Comparison of ENCODE assay signal across 8 mouse cellular contexts in genomic region chr17:23674271-23674952, GRCm38 (mm10). TPM values are rescaled to one million over a fixed set of nuclear protein-coding genes. Genes with fewer than 3 reads are reported as not detected.
DNase-seq lines count a peak whose midpoint lies in the region; ATAC-seq lines count a peak whose summit lies in the region.

No protein-coding gene starts in this region.

- peaks cover 9% of the 10 kb centered on the region for H3K36me3 ChIP-seq in forebrain, embryonic 14.5 days (ENCODE audit: control insufficient read depth, insufficient read depth, low read length)
- peaks cover 11% of the 10 kb centered on the region for H3K36me3 ChIP-seq in intestine, embryonic 14.5 days (ENCODE audit: control insufficient read depth, insufficient read depth, low read length)
- peaks cover 12% of the 10 kb centered on the region for H3K36me3 ChIP-seq in midbrain, embryonic 14.5 days (ENCODE audit: control insufficient read depth, insufficient read depth, low read length)

- peak overlapping the region; percentile 73 for H3K4me2 ChIP-seq in forebrain, embryonic 14.5 days (ENCODE audit: low read length)
- peak overlapping the region; percentile 94 for H3K4me2 ChIP-seq in intestine, embryonic 14.5 days (ENCODE audit: low read length)
- H3K4me2 ChIP-seq in midbrain, embryonic 14.5 days (ENCODE audit: low read length) = peak overlapping the region; percentile 79

- H3K27ac ChIP-seq in forebrain, embryonic 14.5 days (ENCODE audit: low read depth, low read length) = no peak overlapping the region
- H3K27ac ChIP-seq in intestine, embryonic 14.5 days (ENCODE audit: low read depth) = no peak overlapping the region
- H3K27ac ChIP-seq in midbrain, embryonic 14.5 days (replicated peaks; ENCODE audit: low read depth, low read length) = peak overlapping the region; percentile 86

- 56% methylated on average over 9 of the region's 9 CpGs for WGBS in forebrain, embryonic 14.5 days
- WGBS in intestine, embryonic 14.5 days = 31% methylated on average over 9 of the region's 9 CpGs
- WGBS in midbrain, embryonic 14.5 days = 52% methylated on average over 9 of the region's 9 CpGs

- no peak; the same call in 1 of the 2 replicates for ATAC-seq in forebrain, embryonic 14.5 days
- ATAC-seq in intestine, embryonic 14.5 days (replicated peaks; ENCODE audit: low FRiP score, low TSS enrichment, low read depth) = no peak
- ATAC-seq in midbrain, embryonic 14.5 days (ENCODE audit: low FRiP score, low TSS enrichment) = no peak

- no peaks in the 10 kb centered on the region for H3K9me3 ChIP-seq in forebrain, embryonic 14.5 days (replicated peaks; ENCODE audit: control insufficient read depth, low read length)
- no peaks in the 10 kb centered on the region for H3K9me3 ChIP-seq in intestine, embryonic 14.5 days (ENCODE audit: control insufficient read depth, low read length)
- no peaks in the 10 kb centered on the region for H3K9me3 ChIP-seq in midbrain, embryonic 14.5 days (ENCODE audit: control insufficient read depth, low read length)

- H3K27me3 ChIP-seq in forebrain, embryonic 14.5 days (replicated peaks; ENCODE audit: control insufficient read depth, insufficient read depth, low read length) = peaks cover 27% of the 10 kb centered on the region
- peaks cover 18% of the 10 kb centered on the region for H3K27me3 ChIP-seq in intestine, embryonic 14.5 days (replicated peaks; ENCODE audit: control insufficient read depth, insufficient read depth, low read length)
- H3K27me3 ChIP-seq in midbrain, embryonic 14.5 days (ENCODE audit: control insufficient read depth, insufficient read depth, low read length) = peaks cover 32% of the 10 kb centered on the region

- peak overlapping the region; percentile 71 for H3K9ac ChIP-seq in forebrain, embryonic 14.5 days (ENCODE audit: low read length)
- H3K9ac ChIP-seq in intestine, embryonic 14.5 days (ENCODE audit: low read length) = peak overlapping the region; percentile 47
- peak overlapping the region; percentile 66 for H3K9ac ChIP-seq in midbrain, embryonic 14.5 days (replicated peaks; ENCODE audit: low read length)

- peak; percentile 97 for DNase-seq in heart, adult 11 months
- DNase-seq in heart, postnatal 25 days (ENCODE audit: low spot score) = no peak
- peak; percentile 41 for DNase-seq in adrenal gland, postnatal 10 days
- DNase-seq in forebrain, embryonic 14.5 days (ENCODE audit: low spot score) = no peak
- DNase-seq in intestine, embryonic 14.5 days (ENCODE audit: low spot score) = no peak
- no peak for DNase-seq in midbrain, embryonic 14.5 days
- no peak for DNase-seq in ovary, postnatal 36 days (ENCODE audit: low spot score)
- DNase-seq in retina, postnatal 1 day = no peak

- intact Hi-C loops in heart, postnatal 25 days (cut with DNase I) = loop anchor here (5.0 kb wide), 1 partner anchor 112 kb away; the partner anchor contains the start of gene Zfp213

- peaks cover 19% of the 10 kb centered on the region for H3K4me1 ChIP-seq in forebrain, embryonic 14.5 days (ENCODE audit: control insufficient read depth, insufficient read depth, low read length)
- peaks cover 19% of the 10 kb centered on the region for H3K4me1 ChIP-seq in intestine, embryonic 14.5 days (replicated peaks; ENCODE audit: control insufficient read depth, insufficient read depth, low read length)
- peaks cover 32% of the 10 kb centered on the region for H3K4me1 ChIP-seq in midbrain, embryonic 14.5 days (ENCODE audit: control insufficient read depth, insufficient read depth, low read length)

- H3K4me3 ChIP-seq in forebrain, embryonic 14.5 days (ENCODE audit: low read depth, low read length) = peak overlapping the region; percentile 52
- H3K4me3 ChIP-seq in intestine, embryonic 14.5 days (ENCODE audit: low read depth, low read length) = peak overlapping the region; percentile 51
- H3K4me3 ChIP-seq in midbrain, embryonic 14.5 days (replicated peaks; ENCODE audit: low read depth, low read length) = peak overlapping the region; percentile 62

RNA-seq across cellular contexts. Expression of gene Thoc6, which starts 0.7 kb away (rescaled TPM):
- 10 to 100 TPM; 12.2 to 12.3 TPM for total RNA-seq in heart, postnatal 25 days (2021)
- total RNA-seq in adrenal gland, postnatal 10 days (2021) = 10 to 100 TPM; 25.6 to 28.0 TPM
- 43.8 and 45.9 TPM in 2 replicates for polyA plus RNA-seq in forebrain, embryonic 14.5 days (2014; fragmentation: Nextera tagmentation; extraction: Ambion mirVana)
- polyA plus RNA-seq in intestine, embryonic 14.5 days (2014; fragmentation: Nextera tagmentation; extraction: Ambion mirVana) = 45.8 and 50.2 TPM in 2 replicates
- 43.9 and 44.9 TPM in 2 replicates for polyA plus RNA-seq in midbrain, embryonic 14.5 days (2014; fragmentation: Nextera tagmentation; extraction: Ambion mirVana)

RNA-seq across cellular contexts. Expression of gene Hcfc1r1, which starts 1.0 kb away (rescaled TPM):
- 100 to 1,000 TPM; 193 to 207 TPM for total RNA-seq in heart, postnatal 25 days (2021)
- 100 to 1,000 TPM; 136 to 169 TPM for total RNA-seq in adrenal gland, postnatal 10 days (2021)
- 107 and 112 TPM in 2 replicates for polyA plus RNA-seq in forebrain, embryonic 14.5 days (2014; fragmentation: Nextera tagmentation; extraction: Ambion mirVana)
- polyA plus RNA-seq in intestine, embryonic 14.5 days (2014; fragmentation: Nextera tagmentation; extraction: Ambion mirVana) = 83.3 and 84.8 TPM in 2 replicates
- 110 and 150 TPM in 2 replicates for polyA plus RNA-seq in midbrain, embryonic 14.5 days (2014; fragmentation: Nextera tagmentation; extraction: Ambion mirVana)

RNA-seq across cellular contexts. Expression of gene Tnfrsf12a, which starts 2.9 kb away (rescaled TPM):
- total RNA-seq in heart, postnatal 25 days (2021) = 100 to 1,000 TPM in 1 of 2 experiments, 10 to 100 TPM in 1; 79.9 to 111 TPM
- total RNA-seq in adrenal gland, postnatal 10 days (2021) = 10 to 100 TPM; 40.4 to 80.3 TPM
- 2.6 and 2.9 TPM in 2 replicates for polyA plus RNA-seq in forebrain, embryonic 14.5 days (2014; fragmentation: Nextera tagmentation; extraction: Ambion mirVana)
- 23.3 and 24.4 TPM in 2 replicates for polyA plus RNA-seq in intestine, embryonic 14.5 days (2014; fragmentation: Nextera tagmentation; extraction: Ambion mirVana)
- 1.2 and 1.9 TPM in 2 replicates for polyA plus RNA-seq in midbrain, embryonic 14.5 days (2014; fragmentation: Nextera tagmentation; extraction: Ambion mirVana)

RNA-seq across cellular contexts. Expression of gene Cldn6, which starts 4.6 kb away (rescaled TPM):
- not detected for total RNA-seq in heart, postnatal 25 days (2021)
- under 1 TPM in 1 of 2 experiments, not detected in 1; 0.75 TPM for total RNA-seq in adrenal gland, postnatal 10 days (2021)
- 0.24 and 0.25 TPM in 2 replicates for polyA plus RNA-seq in forebrain, embryonic 14.5 days (2014; fragmentation: Nextera tagmentation; extraction: Ambion mirVana)
- polyA plus RNA-seq in intestine, embryonic 14.5 days (2014; fragmentation: Nextera tagmentation; extraction: Ambion mirVana) = 88.4 and 97.9 TPM in 2 replicates
- polyA plus RNA-seq in midbrain, embryonic 14.5 days (2014; fragmentation: Nextera tagmentation; extraction: Ambion mirVana) = not detected in 2 replicates

RNA-seq across cellular contexts. Expression of gene Cldn9, which starts 9.4 kb away (rescaled TPM):
- total RNA-seq in heart, postnatal 25 days (2021) = not detected
- total RNA-seq in adrenal gland, postnatal 10 days (2021) = not detected
- 1.6 and 2.3 TPM in 2 replicates for polyA plus RNA-seq in forebrain, embryonic 14.5 days (2014; fragmentation: Nextera tagmentation; extraction: Ambion mirVana)
- polyA plus RNA-seq in intestine, embryonic 14.5 days (2014; fragmentation: Nextera tagmentation; extraction: Ambion mirVana) = 1.1 and 1.3 TPM in 2 replicates
- polyA plus RNA-seq in midbrain, embryonic 14.5 days (2014; fragmentation: Nextera tagmentation; extraction: Ambion mirVana) = 0.50 and 0.92 TPM in 2 replicates

Comparison
In these comparisons a context has a peak if more than half of its experiments do, and no peak if none do; other contexts are left out.
1. DNase-seq: peak in heart, adult 11 months (single experiment) and adrenal gland, postnatal 10 days (single experiment); none in heart, postnatal 25 days (single experiment), forebrain, embryonic 14.5 days (single experiment), intestine, embryonic 14.5 days (single experiment), midbrain, embryonic 14.5 days (single experiment), ovary, postnatal 36 days (single experiment) and retina, postnatal 1 day (single experiment).
2. Peak in every context shown above with its lines, with median percentiles within 50 percentile points of each other: H3K4me2 ChIP-seq, H3K4me3 ChIP-seq and H3K9ac ChIP-seq.